Mouse (Mus musculus) T-cell, adult 2 months (primary cell): ENCODE results near the gene Cpn1.

Experiments used
- DNase-seq: peaks from one replicate; pipeline ENCODE4 v3.0.0; 2022; ENCODE audit warnings: low spot score

Gene Cpn1

GRCm38 (mm10) chr19:43986069-43986794 is at the start of gene Cpn1:
TSS of gene Cpn1 (minus strand) at chr19:43986556.
- DNase-seq: no peak

DNA sequence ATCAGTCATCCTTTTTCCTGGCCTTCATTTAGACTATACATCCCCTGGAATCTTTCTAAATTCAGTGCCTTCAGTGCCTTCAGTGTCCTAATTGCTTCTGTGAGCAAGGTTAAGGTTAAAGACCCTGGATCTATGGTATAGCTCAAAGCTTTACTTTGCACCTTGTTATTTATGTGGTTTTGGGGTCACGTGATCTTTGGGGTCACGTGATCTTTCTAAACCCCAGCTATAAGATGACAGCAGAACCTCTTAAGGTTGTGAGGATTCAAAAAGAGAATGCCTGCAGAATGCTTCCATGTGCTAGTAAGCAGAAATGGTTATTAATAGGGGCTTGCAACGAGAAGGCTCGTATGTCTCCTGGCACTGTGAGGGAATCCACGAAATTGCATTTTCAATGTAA is 47.0 kb upstream of the Cpn1 start:
- no peak for DNase-seq

DNA sequence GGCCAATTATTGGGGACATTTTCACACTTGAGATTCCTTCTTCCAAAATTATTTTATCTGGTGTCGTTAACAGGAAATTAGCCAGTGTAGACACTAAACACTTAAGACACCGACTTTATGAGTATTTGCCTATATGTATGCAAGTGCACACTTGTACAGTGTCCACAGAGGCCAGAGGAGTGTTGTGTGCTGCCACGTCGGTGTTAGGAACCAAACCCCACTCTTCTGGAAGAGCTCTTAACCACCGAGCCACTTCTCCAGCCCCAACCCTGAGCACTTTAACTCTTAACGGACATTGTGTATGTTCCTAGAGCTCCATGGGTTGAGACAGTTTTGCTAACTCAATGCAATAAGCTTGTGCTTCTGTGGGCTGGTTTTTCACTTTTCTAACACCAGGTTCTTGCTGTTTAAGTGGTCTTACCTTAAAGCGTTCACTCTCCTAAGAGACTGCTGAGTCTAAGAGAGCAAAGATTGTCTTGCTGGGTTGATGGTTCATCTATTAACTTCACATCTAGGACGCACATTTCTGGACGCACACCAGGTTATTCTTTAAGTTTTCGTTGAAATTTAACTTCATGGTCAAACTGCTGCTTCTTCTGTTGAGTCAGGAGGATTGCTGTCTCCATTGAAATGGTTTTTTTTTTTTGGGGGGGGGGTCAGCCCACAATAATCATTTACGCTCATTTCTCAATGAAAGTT is 45.8 kb upstream of the Cpn1 start:
- DNase-seq: no peak

- DNase-seq: no peak
Observed at GRCm38 (mm10) chr19:44030024-44030423, 43.7 kb upstream of the Cpn1 start.

GRCm38 (mm10) chr19:44028972-44029371 is 42.6 kb upstream of the Cpn1 start, which contains the start of gene Cyp2c23:
TSS of gene Cyp2c23 (minus strand) at chr19:44029208.
- no peak for DNase-seq

DNA sequence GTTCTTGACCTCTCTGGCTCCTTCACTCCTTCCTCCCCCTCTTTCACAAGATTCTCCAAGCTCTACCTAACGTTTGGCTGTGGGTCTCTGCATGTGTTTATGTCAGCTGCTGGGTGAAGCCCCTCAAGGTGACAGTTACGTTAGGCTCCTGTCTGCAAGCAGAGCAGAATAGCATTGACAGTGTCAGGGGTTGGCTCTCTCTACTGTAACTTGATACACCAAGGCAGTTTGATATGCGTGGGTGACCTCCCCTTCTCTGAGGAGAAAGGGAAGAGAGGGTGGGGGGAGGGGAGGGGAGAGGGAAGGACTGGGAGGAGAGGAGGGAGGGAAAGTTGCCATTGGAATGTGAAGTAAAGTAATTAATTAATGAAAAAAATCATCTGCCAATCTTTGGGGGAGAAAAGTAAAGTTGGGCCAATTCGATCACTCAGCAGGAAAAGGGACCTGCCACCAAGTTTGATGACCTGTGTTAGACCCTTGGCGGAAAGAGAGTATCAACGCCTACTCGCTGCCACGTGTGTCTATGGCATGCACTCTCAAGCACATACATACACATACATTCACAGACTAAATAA is 40.7 kb upstream of the Cpn1 start:
- DNase-seq: no peak

DNA sequence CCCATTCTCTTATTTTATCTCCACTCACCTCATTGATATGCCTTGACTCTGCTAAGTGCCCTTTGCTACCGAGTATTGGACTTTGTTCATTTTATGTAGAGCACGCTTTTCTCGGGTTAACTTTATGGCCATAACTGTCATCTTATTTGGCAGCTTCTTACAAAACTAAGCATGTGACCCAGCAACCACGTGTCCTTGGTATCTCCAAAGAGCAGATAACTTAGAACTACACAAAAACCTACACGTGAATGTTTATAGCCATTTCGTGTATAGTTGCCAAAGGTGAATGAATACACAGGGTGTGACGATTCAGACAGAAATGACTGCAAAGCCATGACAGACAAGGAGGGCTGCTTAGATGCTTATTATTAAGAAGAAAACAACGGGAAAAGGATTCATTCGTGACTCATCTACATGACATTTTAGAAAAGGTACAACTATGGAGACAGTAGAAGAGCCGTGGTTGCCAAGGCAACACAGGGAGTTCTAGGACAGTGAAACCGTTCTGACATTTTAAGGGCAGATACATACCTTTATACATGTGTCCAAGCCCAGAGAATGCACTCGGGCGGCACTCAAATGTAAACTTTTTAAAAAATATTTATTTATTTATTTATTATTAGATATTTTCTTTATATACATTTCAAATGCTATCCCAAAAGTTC is 38.7 kb upstream of the Cpn1 start:
- DNase-seq: no peak

DNA sequence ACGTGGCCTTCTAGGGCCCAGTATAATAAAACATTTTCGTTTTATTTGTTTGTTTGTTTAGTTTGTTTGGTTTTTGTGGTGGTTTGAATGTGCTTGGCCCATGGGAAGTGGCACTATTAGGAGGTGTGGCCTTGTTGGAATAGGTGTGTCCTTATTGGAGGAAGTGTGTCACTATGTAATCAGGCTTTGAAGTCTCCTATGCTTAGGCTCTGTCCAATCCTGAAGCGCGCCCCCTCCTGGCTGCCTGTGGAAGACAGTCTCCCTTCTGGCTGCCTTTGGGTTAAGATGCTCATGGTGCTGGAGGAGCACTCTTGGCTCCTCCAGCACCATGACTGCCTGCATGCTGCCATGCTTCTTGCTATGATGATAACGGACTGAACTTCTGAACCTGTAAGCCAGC is 36.7 kb upstream of the Cpn1 start:
- no peak for DNase-seq

GRCm38 (mm10) chr19:44021502-44021901 is 35.1 kb upstream of the Cpn1 start:
- no peak for DNase-seq

- DNase-seq: no peak
Observed at GRCm38 (mm10) chr19:44019739-44020138, 33.4 kb upstream of the Cpn1 start.

GRCm38 (mm10) chr19:44013862-44014261 is 27.5 kb upstream of the Cpn1 start:
- no peak for DNase-seq

- DNase-seq: no peak
Observed at GRCm38 (mm10) chr19:44008784-44009183, 22.4 kb upstream of the Cpn1 start.

GRCm38 (mm10) chr19:44007186-44007585 is 20.8 kb upstream of the Cpn1 start:
- DNase-seq: no peak

GRCm38 (mm10) chr19:44005025-44005424 is 18.7 kb upstream of the Cpn1 start:
- no peak for DNase-seq

- no peak for DNase-seq
Observed at GRCm38 (mm10) chr19:44004261-44004660, 17.9 kb upstream of the Cpn1 start.

DNA sequence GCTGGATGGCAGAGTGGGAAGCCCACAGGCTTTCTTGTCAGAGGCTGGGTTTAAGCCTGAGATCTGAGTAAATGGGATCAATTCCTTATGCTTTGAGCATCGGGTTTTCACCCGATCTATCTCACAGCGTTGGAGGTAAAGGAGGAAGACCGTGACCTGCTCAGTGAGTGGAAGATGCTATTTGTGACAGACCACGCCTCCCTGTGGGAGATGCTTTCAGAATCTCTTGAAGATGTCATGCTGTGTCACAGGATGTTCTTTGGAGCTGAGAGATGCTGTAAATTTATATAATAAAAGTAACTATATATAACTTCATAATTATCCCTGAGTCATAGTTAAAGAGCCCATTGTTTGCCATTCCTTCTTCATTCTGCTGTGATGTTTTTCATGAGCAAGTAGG is 14.4 kb upstream of the Cpn1 start:
- DNase-seq: no peak

- no peak for DNase-seq
Observed at GRCm38 (mm10) chr19:44000061-44000460, 13.7 kb upstream of the Cpn1 start.

DNA sequence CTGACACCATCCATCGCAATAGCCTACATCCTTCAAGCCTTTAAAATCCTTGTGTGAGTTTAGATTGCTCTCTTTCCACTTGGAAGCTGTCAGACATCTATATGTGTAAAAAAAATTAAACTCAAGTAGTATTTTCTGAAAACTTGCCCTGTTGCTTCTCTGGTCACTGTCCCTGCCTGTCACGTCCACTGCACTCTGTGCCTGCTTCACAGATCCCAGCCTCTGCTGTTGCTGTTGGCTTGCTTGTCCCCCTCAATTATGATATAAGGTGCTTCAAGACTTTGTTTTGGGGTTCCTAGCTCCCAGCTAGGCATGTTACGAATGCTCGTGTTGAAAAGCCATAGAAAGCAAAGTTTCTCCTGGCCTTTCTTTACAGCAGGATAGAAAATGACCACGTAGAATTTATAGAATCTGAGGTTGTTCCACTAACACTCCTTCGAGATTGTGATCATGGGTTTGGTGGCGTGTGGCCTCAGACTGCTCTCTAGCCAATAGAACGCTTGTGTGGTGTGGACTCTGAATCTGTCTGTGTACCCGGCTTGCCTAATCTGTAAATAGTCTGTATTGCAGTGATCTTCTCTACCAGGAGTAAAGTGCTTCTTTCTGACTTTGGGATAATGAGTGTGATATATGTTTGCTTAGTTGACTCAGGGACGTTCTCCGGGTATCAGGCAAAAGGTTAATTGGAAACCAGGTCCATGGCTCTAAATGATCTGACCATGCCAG is 12.6 kb upstream of the Cpn1 start:
- no peak for DNase-seq

- no peak for DNase-seq
Observed at GRCm38 (mm10) chr19:43998101-43998500, 11.7 kb upstream of the Cpn1 start.

DNA sequence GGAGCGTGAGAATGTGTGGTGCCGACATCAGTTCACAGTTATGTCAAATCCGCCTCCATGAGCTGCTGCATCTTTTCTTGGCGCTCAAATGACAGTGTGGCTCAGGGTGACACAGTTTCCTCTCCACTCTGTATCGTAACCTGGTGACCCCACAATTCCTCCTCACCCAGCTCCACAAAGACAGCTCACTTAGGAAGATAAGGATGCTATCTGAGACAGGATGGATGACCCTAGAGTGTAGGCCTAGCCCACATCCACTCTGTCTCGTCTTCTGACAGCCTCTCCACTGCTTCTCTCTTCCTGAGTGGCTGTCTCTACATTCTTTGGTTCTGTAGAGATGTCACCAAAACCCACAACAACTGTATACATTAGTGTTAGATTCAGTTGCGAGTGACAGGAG is 9.1 kb upstream of the Cpn1 start:
- DNase-seq: no peak

DNA sequence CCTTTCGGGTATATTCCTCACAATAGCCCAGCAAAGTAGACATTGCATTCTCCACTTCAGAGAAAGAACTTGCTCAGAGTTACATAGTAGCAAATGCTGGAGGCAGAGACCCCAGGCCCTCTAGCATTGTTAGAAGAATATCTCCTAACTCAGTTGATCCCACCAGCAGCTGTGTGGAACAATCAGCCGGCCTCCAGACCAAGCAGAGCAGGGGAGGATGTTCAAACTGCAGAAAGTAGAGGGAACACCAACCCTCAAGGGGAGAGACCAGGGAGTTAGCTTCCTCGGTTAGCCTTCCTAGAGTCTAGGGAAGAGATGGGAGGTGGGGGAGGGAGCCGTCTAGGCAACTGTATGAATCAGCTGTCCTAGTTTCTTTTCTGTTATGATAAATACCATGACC is 6.1 kb upstream of the Cpn1 start:
- DNase-seq: no peak

DNA sequence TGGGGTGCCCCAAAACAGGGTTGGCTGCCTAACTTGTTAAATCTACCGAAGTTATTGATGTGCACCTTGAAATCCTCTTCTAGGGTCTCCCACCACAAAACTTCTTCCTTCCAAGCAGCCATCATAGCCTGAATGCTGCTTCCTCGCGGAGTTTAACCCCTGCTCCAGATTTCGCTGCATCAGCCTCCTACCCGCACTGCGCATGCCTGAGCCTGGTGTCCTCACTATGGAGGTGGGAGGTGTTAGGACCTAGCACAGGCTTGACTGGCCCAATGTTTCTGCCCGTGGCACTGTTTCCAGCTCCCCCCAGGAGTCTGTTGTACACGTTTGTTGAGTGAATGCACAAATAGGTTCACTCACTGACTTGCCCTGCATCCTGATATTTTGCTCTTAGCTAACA is 4.0 kb upstream of the Cpn1 start:
- DNase-seq: no peak
